8 mouse cellular contexts compared by ENCODE assay signal in the genomic region with DNA sequence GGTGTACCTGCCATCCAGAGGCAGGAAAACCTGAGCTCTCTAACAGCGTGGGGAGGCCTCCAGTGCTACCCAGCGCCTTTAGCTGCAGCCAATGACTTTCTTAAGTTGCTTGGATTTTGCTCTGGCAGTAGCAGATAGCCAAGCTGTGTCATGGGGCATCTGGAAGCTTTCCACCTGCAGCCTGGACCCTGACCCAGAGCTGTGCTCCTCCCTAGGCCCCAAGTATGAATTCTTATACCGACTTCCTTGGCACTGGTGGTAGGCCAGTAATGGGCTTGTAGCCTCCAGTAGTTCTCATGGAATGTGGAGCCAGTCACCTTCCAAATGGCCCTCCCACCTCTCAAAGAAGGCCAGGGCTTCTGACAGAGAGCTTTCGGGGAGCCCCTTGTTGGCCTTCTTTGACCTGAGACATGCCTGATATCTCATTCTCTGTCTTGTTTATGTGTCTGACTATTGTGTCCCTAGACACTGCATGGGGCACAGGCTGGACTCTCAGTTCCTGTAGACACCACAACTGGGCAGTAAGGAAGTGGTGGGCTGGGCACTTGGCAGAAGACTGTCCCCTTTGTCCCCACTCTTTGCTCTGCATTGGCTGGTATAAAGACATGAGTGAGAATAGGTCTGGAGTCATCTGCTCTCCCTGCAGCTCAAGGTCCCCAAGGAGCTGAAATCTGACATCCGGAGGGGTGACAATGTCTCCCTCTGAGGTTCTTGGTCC. TPM values are rescaled to one million over a fixed set of nuclear protein-coding genes. Genes with fewer than 3 reads are reported as not detected.
A peak's percentile ranks its signal among the peaks of the same experiment; 100 is the strongest.
DNase-seq lines count a peak whose midpoint lies in the region; ATAC-seq lines count a peak whose summit lies in the region.

No protein-coding gene starts in this region.

- H3K9me3 ChIP-seq in megakaryocyte, embryonic 14.5 days: no peaks in the 10 kb centered on the region
- H3K9me3 ChIP-seq in hindbrain, embryonic 15.5 days: no peaks in the 10 kb centered on the region
- no peaks in the 10 kb centered on the region for H3K9me3 ChIP-seq in liver, embryonic 11.5 days (ENCODE audit: control insufficient read depth, low read length)
- no peaks in the 10 kb centered on the region for H3K9me3 ChIP-seq in stomach, embryonic 15.5 days
- H3K9me3 ChIP-seq in forebrain, embryonic 14.5 days (replicated peaks; ENCODE audit: control insufficient read depth, low read length): no peaks in the 10 kb centered on the region

- H3K4me3 ChIP-seq in megakaryocyte, embryonic 14.5 days (replicated peaks): peak overlapping the region; percentile 90
- no peak overlapping the region for H3K4me3 ChIP-seq in hindbrain, embryonic 15.5 days
- no peak overlapping the region for H3K4me3 ChIP-seq in liver, embryonic 11.5 days (ENCODE audit: low read depth, low read length)
- H3K4me3 ChIP-seq in stomach, embryonic 15.5 days (replicated peaks): no peak overlapping the region
- H3K4me3 ChIP-seq in forebrain, embryonic 14.5 days (ENCODE audit: low read depth, low read length): no peak overlapping the region

- peak overlapping the region; percentile 62 for H3K27ac ChIP-seq in hindbrain, embryonic 15.5 days (replicated peaks)
- H3K27ac ChIP-seq in liver, embryonic 11.5 days (ENCODE audit: low read depth, low read length): peak overlapping the region; percentile 96
- H3K27ac ChIP-seq in stomach, embryonic 15.5 days: peak overlapping the region; percentile 95
- no peak overlapping the region for H3K27ac ChIP-seq in forebrain, embryonic 14.5 days (ENCODE audit: low read depth, low read length)

- no peak for DNase-seq in liver, embryonic 11.5 days (ENCODE audit: low spot score)
- no peak for DNase-seq in left cerebral cortex, adult 9 months (ENCODE audit: low spot score in 2 of 2)
- no peak for DNase-seq in urinary bladder, postnatal 4 days (ENCODE audit: low spot score in 2 of 2)
- no peak for DNase-seq in forebrain, embryonic 14.5 days (ENCODE audit: low spot score)

- no peak overlapping the region for H3K9ac ChIP-seq in hindbrain, embryonic 15.5 days
- peak overlapping the region; percentile 57 for H3K9ac ChIP-seq in liver, embryonic 11.5 days (ENCODE audit: low read depth, low read length)
- no peak overlapping the region for H3K9ac ChIP-seq in stomach, embryonic 15.5 days
- no peak overlapping the region for H3K9ac ChIP-seq in forebrain, embryonic 14.5 days (ENCODE audit: low read length)

- H3K4me1 ChIP-seq in megakaryocyte, embryonic 14.5 days: peaks cover 97% of the 10 kb centered on the region
- peaks cover 29% of the 10 kb centered on the region for H3K4me1 ChIP-seq in hindbrain, embryonic 15.5 days (replicated peaks)
- peaks cover 62% of the 10 kb centered on the region for H3K4me1 ChIP-seq in liver, embryonic 11.5 days (replicated peaks; ENCODE audit: control insufficient read depth, insufficient read depth, low read length)
- peaks cover 29% of the 10 kb centered on the region for H3K4me1 ChIP-seq in stomach, embryonic 15.5 days
- peaks cover 4% of the 10 kb centered on the region; the same call in 1 of the 2 replicates for H3K4me1 ChIP-seq in forebrain, embryonic 14.5 days (ENCODE audit: control insufficient read depth, insufficient read depth, low read length)

- peaks cover 69% of the 10 kb centered on the region for H3K36me3 ChIP-seq in megakaryocyte, embryonic 14.5 days (replicated peaks; ENCODE audit: low read length)
- no peaks in the 10 kb centered on the region for H3K36me3 ChIP-seq in hindbrain, embryonic 15.5 days
- peaks cover 3% of the 10 kb centered on the region; the same call in 1 of the 2 replicates for H3K36me3 ChIP-seq in liver, embryonic 11.5 days (ENCODE audit: control insufficient read depth, insufficient read depth, low read length)
- 0 out of 2 replicates have a peak, but pooled peaks cover 6% of the 10 kb centered on the region for H3K36me3 ChIP-seq in stomach, embryonic 15.5 days
- peaks cover 53% of the 10 kb centered on the region for H3K36me3 ChIP-seq in forebrain, embryonic 14.5 days (ENCODE audit: control insufficient read depth, insufficient read depth, low read length)

- WGBS in hindbrain, embryonic 15.5 days: 85% methylated on average over 5 of the region's 5 CpGs
- 65% methylated on average over 5 of the region's 5 CpGs for WGBS in liver, embryonic 11.5 days
- WGBS in stomach, embryonic 15.5 days: 74% methylated on average over 5 of the region's 5 CpGs
- WGBS in forebrain, embryonic 14.5 days: 89% methylated on average over 5 of the region's 5 CpGs

- H3K4me2 ChIP-seq in hindbrain, embryonic 15.5 days: no peak overlapping the region
- H3K4me2 ChIP-seq in liver, embryonic 11.5 days: peak overlapping the region; percentile 60
- H3K4me2 ChIP-seq in stomach, embryonic 15.5 days: no peak overlapping the region
- H3K4me2 ChIP-seq in forebrain, embryonic 14.5 days (ENCODE audit: low read length): no peak overlapping the region

- ATAC-seq in megakaryocyte, adult 5-6 weeks (ENCODE audit: poor library complexity, severe bottlenecking): no peak
- no peak for ATAC-seq in hindbrain, embryonic 15.5 days (ENCODE audit: low FRiP score, low read depth)
- ATAC-seq in liver, embryonic 11.5 days (replicated peaks; ENCODE audit: low FRiP score): no peak
- no peak for ATAC-seq in stomach, embryonic 15.5 days (ENCODE audit: insufficient read depth, low FRiP score, low read depth)
- ATAC-seq in forebrain, embryonic 14.5 days: no peak

- no peaks in the 10 kb centered on the region for H3K27me3 ChIP-seq in megakaryocyte, embryonic 14.5 days (replicated peaks)
- no peaks in the 10 kb centered on the region for H3K27me3 ChIP-seq in hindbrain, embryonic 15.5 days
- no peaks in the 10 kb centered on the region for H3K27me3 ChIP-seq in liver, embryonic 11.5 days (replicated peaks; ENCODE audit: control insufficient read depth, insufficient read depth, low read length)
- H3K27me3 ChIP-seq in stomach, embryonic 15.5 days (replicated peaks): no peaks in the 10 kb centered on the region
- no peaks in the 10 kb centered on the region for H3K27me3 ChIP-seq in forebrain, embryonic 14.5 days (replicated peaks; ENCODE audit: control insufficient read depth, insufficient read depth, low read length)

RNA-seq across cellular contexts. Expression of a gene that starts 45.3 kb away (rescaled TPM):
- polyA plus RNA-seq in megakaryocyte, embryonic 14.5 days (2012; ENCODE audit: insufficient read depth, low replicate concordance): 207 and 435 TPM in 2 replicates
- 14.1 and 18.2 TPM in 2 replicates for total RNA-seq in megakaryocyte, adult 5-6 weeks (2015)
- total RNA-seq in megakaryocyte, adult 5-6 weeks (2017): 18.0 and 20.1 TPM in 2 replicates
- polyA plus RNA-seq in hindbrain, embryonic 15.5 days (2015; fragmentation: Nextera tagmentation; extraction: Ambion mirVana): 27.8 and 31.9 TPM in 2 replicates
- polyA plus RNA-seq in liver, embryonic 11.5 days (2014; fragmentation: Nextera tagmentation; extraction: Ambion mirVana): 22.9 and 24.1 TPM in 2 replicates
- 20.4 and 20.9 TPM in 2 replicates for polyA plus RNA-seq in stomach, embryonic 15.5 days (2015; fragmentation: Nextera tagmentation; extraction: Ambion mirVana)
- 23.0 and 24.8 TPM in 2 replicates for polyA plus RNA-seq in forebrain, embryonic 14.5 days (2014; fragmentation: Nextera tagmentation; extraction: Ambion mirVana)

RNA-seq across cellular contexts. Expression of a gene that starts 59.5 kb away (rescaled TPM):
- polyA plus RNA-seq in megakaryocyte, embryonic 14.5 days (2012; ENCODE audit: insufficient read depth, low replicate concordance): 8.7 and 23.5 TPM in 2 replicates
- 6.4 and 6.9 TPM in 2 replicates for total RNA-seq in megakaryocyte, adult 5-6 weeks (2015)
- 3.0 and 5.5 TPM in 2 replicates for total RNA-seq in megakaryocyte, adult 5-6 weeks (2017)
- polyA plus RNA-seq in hindbrain, embryonic 15.5 days (2015; fragmentation: Nextera tagmentation; extraction: Ambion mirVana): 23.4 and 24.7 TPM in 2 replicates
- 22.8 and 24.7 TPM in 2 replicates for polyA plus RNA-seq in liver, embryonic 11.5 days (2014; fragmentation: Nextera tagmentation; extraction: Ambion mirVana)
- 24.9 and 26.2 TPM in 2 replicates for polyA plus RNA-seq in stomach, embryonic 15.5 days (2015; fragmentation: Nextera tagmentation; extraction: Ambion mirVana)
- 21.8 and 27.8 TPM in 2 replicates for polyA plus RNA-seq in forebrain, embryonic 14.5 days (2014; fragmentation: Nextera tagmentation; extraction: Ambion mirVana)
